Mouse (Mus musculus): ENCODE measurements at regions not wholly inside any gene's neighbourhood (a gene's known extent, or its start where the extent isn't known, plus 50 kb on each side); places are given as distances from the start of the nearest gene placed in this dataset.

GRCm38 (mm10) chr1:136707394-136707793, 82.7 kb downstream of the Zfp281 start:
- Histone ChIP-seq H3K4me3 (replicated peaks; ENCODE audit: low read length) (peak overlapping the region; percentile 76), H3K9me3 (ENCODE audit: low read length) (no peaks in the 10 kb centered on the region), H3K4me1 (replicated peaks; ENCODE audit: low read depth, low read length) (peaks cover 78% of the 10 kb centered on the region), H3K36me3 (ENCODE audit: insufficient read depth, low read length) (peaks cover 76% of the 10 kb centered on the region), H3K27me3 (ENCODE audit: insufficient read depth, low read length) (no peaks in the 10 kb centered on the region)
- TF ChIP-seq NANOG (IDR thresholded peaks at IDR 0.05; ENCODE audit: borderline replicate concordance, low read length) (no peak), POU5F1 (IDR thresholded peaks at IDR 0.05; ENCODE audit: borderline replicate concordance, low read length) (no peak), CTCF (conservative IDR thresholded peaks at IDR 0.05; ENCODE audit: low read length) (no peak)

GRCm38 (mm10) chr1:136707866-136708265, 83.2 kb downstream of the Zfp281 start:
- TF ChIP-seq POU5F1 (IDR thresholded peaks at IDR 0.05; ENCODE audit: borderline replicate concordance, low read length), result no peak
- TF ChIP-seq CTCF (conservative IDR thresholded peaks at IDR 0.05; ENCODE audit: low read length), result no peak
- H3K9me3 ChIP-seq (ENCODE audit: low read length), result no peaks in the 10 kb centered on the region

GRCm38 (mm10) chr1:136710196-136710595, 85.5 kb downstream of the Zfp281 start:
- Histone ChIP-seq H3K4me1 (replicated peaks; ENCODE audit: low read depth, low read length) (peaks cover 67% of the 10 kb centered on the region), H3K9me3 (ENCODE audit: low read length) (no peaks in the 10 kb centered on the region), H3K36me3 (ENCODE audit: insufficient read depth, low read length) (peaks cover 76% of the 10 kb centered on the region), H3K4me3 (replicated peaks; ENCODE audit: low read length) (no peak overlapping the region), H3K27me3 (ENCODE audit: insufficient read depth, low read length) (no peaks in the 10 kb centered on the region)
- TF ChIP-seq NANOG (IDR thresholded peaks at IDR 0.05; ENCODE audit: borderline replicate concordance, low read length) (no peak), CTCF (conservative IDR thresholded peaks at IDR 0.05; ENCODE audit: low read length) (peak; percentile 85)

More at GRCm38 (mm10) chr1:136707866-136708265, 83.2 kb downstream of the Zfp281 start:
- H3K27me3 ChIP-seq (ENCODE audit: insufficient read depth, low read length), result no peaks in the 10 kb centered on the region
- peaks cover 76% of the 10 kb centered on the region for H3K4me1 ChIP-seq (replicated peaks; ENCODE audit: low read depth, low read length)
- H3K36me3 ChIP-seq (ENCODE audit: insufficient read depth, low read length), result peaks cover 77% of the 10 kb centered on the region
- peak overlapping the region; percentile 76; the same call in 1 of the 2 replicates for H3K4me3 ChIP-seq (replicated peaks; ENCODE audit: low read length)

- H3K4me1 ChIP-seq (replicated peaks; ENCODE audit: low read depth, low read length), result peaks cover 58% of the 10 kb centered on the region
- H3K4me3 ChIP-seq (replicated peaks; ENCODE audit: low read length), result no peak overlapping the region
- peaks cover 77% of the 10 kb centered on the region for H3K36me3 ChIP-seq (ENCODE audit: insufficient read depth, low read length)
- TF ChIP-seq CTCF (conservative IDR thresholded peaks at IDR 0.05; ENCODE audit: low read length), result no peak
- TF ChIP-seq NANOG (IDR thresholded peaks at IDR 0.05; ENCODE audit: borderline replicate concordance, low read length), result no peak
- TF ChIP-seq POU5F1 (IDR thresholded peaks at IDR 0.05; ENCODE audit: borderline replicate concordance, low read length), result no peak
- H3K27me3 ChIP-seq (ENCODE audit: insufficient read depth, low read length), result no peaks in the 10 kb centered on the region
- no peaks in the 10 kb centered on the region for H3K9me3 ChIP-seq (ENCODE audit: low read length)
These were observed 86.5 kb downstream of the Zfp281 start for GRCm38 (mm10) chr1:136711243-136711642.

DNA sequence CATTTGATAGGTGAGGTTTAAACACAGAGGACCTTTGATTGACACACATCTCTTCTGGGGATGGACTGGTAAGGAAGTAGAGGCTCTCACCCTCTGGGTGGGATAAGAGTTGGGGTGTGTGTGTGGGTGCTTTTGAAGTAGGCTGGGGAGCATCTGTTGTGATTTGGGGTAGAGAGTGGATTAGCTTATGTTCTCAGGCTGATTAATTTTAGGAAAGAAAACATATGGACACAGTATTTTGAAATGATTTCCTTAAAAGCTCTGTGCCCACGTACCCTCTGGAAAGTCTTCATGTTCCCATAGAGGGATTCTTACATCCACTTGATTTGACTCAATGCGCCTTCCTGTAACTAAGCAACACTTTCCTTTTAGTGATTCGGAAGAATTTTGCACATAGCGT, 89.4 kb downstream of the Zfp281 start:
- Histone ChIP-seq H3K36me3 (ENCODE audit: insufficient read depth, low read length) (peaks cover 77% of the 10 kb centered on the region), H3K4me1 (replicated peaks; ENCODE audit: low read depth, low read length) (peaks cover 56% of the 10 kb centered on the region), H3K9me3 (ENCODE audit: low read length) (no peaks in the 10 kb centered on the region), H3K27me3 (ENCODE audit: insufficient read depth, low read length) (no peaks in the 10 kb centered on the region), H3K4me3 (replicated peaks; ENCODE audit: low read length) (no peak overlapping the region)
- no peak for TF ChIP-seq CTCF (conservative IDR thresholded peaks at IDR 0.05; ENCODE audit: low read length)
- no peak for TF ChIP-seq NANOG (IDR thresholded peaks at IDR 0.05; ENCODE audit: borderline replicate concordance, low read length)
- TF ChIP-seq POU5F1 (IDR thresholded peaks at IDR 0.05; ENCODE audit: borderline replicate concordance, low read length), result no peak

GRCm38 (mm10) chr1:136714987-136715386, 90.3 kb downstream of the Zfp281 start:
- TF ChIP-seq NANOG (IDR thresholded peaks at IDR 0.05; ENCODE audit: borderline replicate concordance, low read length) (no peak), POU5F1 (IDR thresholded peaks at IDR 0.05; ENCODE audit: borderline replicate concordance, low read length) (no peak), CTCF (conservative IDR thresholded peaks at IDR 0.05; ENCODE audit: low read length) (no peak)
- Histone ChIP-seq H3K9me3 (ENCODE audit: low read length) (no peaks in the 10 kb centered on the region), H3K4me3 (replicated peaks; ENCODE audit: low read length) (no peak overlapping the region), H3K36me3 (ENCODE audit: insufficient read depth, low read length) (peaks cover 72% of the 10 kb centered on the region), H3K4me1 (replicated peaks; ENCODE audit: low read depth, low read length) (peaks cover 51% of the 10 kb centered on the region), H3K27me3 (ENCODE audit: insufficient read depth, low read length) (no peaks in the 10 kb centered on the region)

- TF ChIP-seq POU5F1 (IDR thresholded peaks at IDR 0.05; ENCODE audit: borderline replicate concordance, low read length), result no peak
- no peak for TF ChIP-seq NANOG (IDR thresholded peaks at IDR 0.05; ENCODE audit: borderline replicate concordance, low read length)
- TF ChIP-seq CTCF (conservative IDR thresholded peaks at IDR 0.05; ENCODE audit: low read length), result no peak
- Histone ChIP-seq H3K4me3 (replicated peaks; ENCODE audit: low read length) (no peak overlapping the region), H3K9me3 (ENCODE audit: low read length) (no peaks in the 10 kb centered on the region), H3K36me3 (ENCODE audit: insufficient read depth, low read length) (peaks cover 76% of the 10 kb centered on the region), H3K27me3 (ENCODE audit: insufficient read depth, low read length) (no peaks in the 10 kb centered on the region), H3K4me1 (replicated peaks; ENCODE audit: low read depth, low read length) (peaks cover 37% of the 10 kb centered on the region)
These were observed 93.3 kb downstream of the Zfp281 start for GRCm38 (mm10) chr1:136717830-136718517.

GRCm38 (mm10) chr1:136723839-136724443, 99.2 kb downstream of the Zfp281 start:
- Histone ChIP-seq H3K27me3 (ENCODE audit: insufficient read depth, low read length) (no peaks in the 10 kb centered on the region), H3K4me1 (replicated peaks; ENCODE audit: low read depth, low read length) (peaks cover 41% of the 10 kb centered on the region), H3K9me3 (ENCODE audit: low read length) (no peaks in the 10 kb centered on the region), H3K36me3 (ENCODE audit: insufficient read depth, low read length) (peaks cover 38% of the 10 kb centered on the region), H3K4me3 (replicated peaks; ENCODE audit: low read length) (no peak overlapping the region)
- no peak for TF ChIP-seq POU5F1 (IDR thresholded peaks at IDR 0.05; ENCODE audit: borderline replicate concordance, low read length)
- TF ChIP-seq NANOG (IDR thresholded peaks at IDR 0.05; ENCODE audit: borderline replicate concordance, low read length), result no peak
- no peak for TF ChIP-seq CTCF (conservative IDR thresholded peaks at IDR 0.05; ENCODE audit: low read length)
